Mouse (Mus musculus) heart, postnatal 0 days (tissue): ENCODE results near the gene Rere.

Source experiments
- CTCF ChIP-seq: IDR thresholded peaks from 2 replicates; pipeline ENCODE4 v1.5.1; 2016; ENCODE audit warnings: antibody characterized with exemption, control low read depth, low read depth
- EP300 ChIP-seq: IDR thresholded peaks from 2 replicates; pipeline ENCODE4 v1.6.1; 2016; ENCODE audit warnings: antibody characterized with exemption, low read depth

- TF ChIP-seq CTCF (no peak), EP300 (no peak)
Observed at GRCm38 (mm10) chr4:150338906-150339650, 57.6 kb downstream of the Rere start.
